ENCODE assay signal across 8 mouse cellular contexts in the genomic region with DNA sequence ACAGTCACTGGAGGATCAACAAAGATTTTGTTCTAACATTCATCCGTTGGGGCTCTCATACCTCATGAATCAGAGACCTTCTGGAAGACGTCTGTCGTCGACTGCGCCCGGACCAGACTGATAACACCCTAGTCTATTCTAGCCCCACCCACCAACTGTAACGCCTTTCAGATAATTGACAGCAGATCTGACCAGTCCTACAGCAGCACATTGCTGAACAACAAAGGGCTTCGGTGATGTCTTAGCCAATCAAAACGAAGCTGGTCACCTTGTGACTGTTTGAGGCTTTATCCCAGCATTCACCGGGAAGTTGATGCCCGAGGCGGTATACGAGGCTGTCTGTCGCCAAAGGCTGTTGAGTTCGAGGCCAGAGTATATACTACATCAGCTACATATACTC. TPM values are rescaled to one million over a fixed set of nuclear protein-coding genes. Genes with fewer than 3 reads are reported as not detected.
DNase-seq lines count a peak whose midpoint lies in the region; ATAC-seq and TF ChIP-seq lines count a peak whose summit lies in the region.

A gene (minus strand): TSS at position 119 of the 400 bp plus-strand sequence.

- no peak for DNase-seq in kidney, postnatal 4 days
- DNase-seq in adrenal gland, postnatal 4 days (ENCODE audit: low spot score in 2 of 2), result no peak
- DNase-seq in heart, adult 18-20 months, result peak; percentile 58 to 70
- no peak for DNase-seq in midbrain, embryonic 11.5 days (ENCODE audit: low spot score, missing footprints)
- no peak for DNase-seq in right cerebral cortex, postnatal 36 days (ENCODE audit: low spot score in 2 of 2)
- no peak for DNase-seq in embryo, embryonic 10 days (ENCODE audit: low spot score)

- ATAC-seq in kidney, embryonic 15.5 days (replicated peaks; ENCODE audit: low FRiP score), result no peak
- ATAC-seq in intestine, postnatal 0 days, result no peak
- no peak for ATAC-seq in midbrain, embryonic 11.5 days (ENCODE audit: low FRiP score)

- no peaks in the 10 kb centered on the region for H3K4me1 ChIP-seq in kidney, embryonic 15.5 days
- no peaks in the 10 kb centered on the region for H3K4me1 ChIP-seq in intestine, postnatal 0 days (replicated peaks; ENCODE audit: control insufficient read depth, insufficient read depth, low read length)
- no peaks in the 10 kb centered on the region for H3K4me1 ChIP-seq in midbrain, embryonic 11.5 days (ENCODE audit: control insufficient read depth, insufficient read depth, low read length)

- H3K27me3 ChIP-seq in kidney, embryonic 15.5 days, result no peaks in the 10 kb centered on the region
- no peaks in the 10 kb centered on the region for H3K27me3 ChIP-seq in intestine, postnatal 0 days (replicated peaks; ENCODE audit: control insufficient read depth, insufficient read depth, low read length)
- no peaks in the 10 kb centered on the region for H3K27me3 ChIP-seq in midbrain, embryonic 11.5 days (ENCODE audit: control insufficient read depth, insufficient read depth, low read length)

- no peak within 1 kb of the TSS for H3K9ac ChIP-seq in kidney, embryonic 15.5 days
- H3K9ac ChIP-seq in intestine, postnatal 0 days (ENCODE audit: low read depth, low read length), result no peak within 1 kb of the TSS
- H3K9ac ChIP-seq in midbrain, embryonic 11.5 days (ENCODE audit: low read length), result no peak within 1 kb of the TSS

- H3K4me3 ChIP-seq in kidney, embryonic 15.5 days (replicated peaks), result no peak within 1 kb of the TSS
- H3K4me3 ChIP-seq in intestine, postnatal 0 days (ENCODE audit: low read depth, low read length), result no peak within 1 kb of the TSS
- no peak within 1 kb of the TSS for H3K4me3 ChIP-seq in midbrain, embryonic 11.5 days (ENCODE audit: low read depth, low read length)

- no peak for TF ChIP-seq CTCF in intestine, postnatal 0 days (IDR thresholded peaks at IDR 0.05; ENCODE audit: low read depth)

- WGBS in kidney, embryonic 15.5 days, result 86% methylated on average over 15 of the region's 15 CpGs
- 84% methylated on average over 15 of the region's 15 CpGs for WGBS in intestine, postnatal 0 days
- WGBS in midbrain, embryonic 11.5 days, result 88% methylated on average over 15 of the region's 15 CpGs

- H3K27ac ChIP-seq in kidney, embryonic 15.5 days, result no peak within 1 kb of the TSS
- no peak within 1 kb of the TSS for H3K27ac ChIP-seq in intestine, postnatal 0 days (ENCODE audit: low read depth, low read length)
- H3K27ac ChIP-seq in midbrain, embryonic 11.5 days (ENCODE audit: low read depth, low read length), result no peak within 1 kb of the TSS

- H3K4me2 ChIP-seq in kidney, embryonic 15.5 days, result no peak within 1 kb of the TSS
- no peak within 1 kb of the TSS for H3K4me2 ChIP-seq in intestine, postnatal 0 days (replicated peaks; ENCODE audit: low read depth)
- no peak within 1 kb of the TSS for H3K4me2 ChIP-seq in midbrain, embryonic 11.5 days

- H3K9me3 ChIP-seq in kidney, embryonic 15.5 days (replicated peaks), result no peaks in the 10 kb centered on the region
- no peaks in the 10 kb centered on the region for H3K9me3 ChIP-seq in intestine, postnatal 0 days (ENCODE audit: control insufficient read depth)
- no peaks in the 10 kb centered on the region for H3K9me3 ChIP-seq in midbrain, embryonic 11.5 days (ENCODE audit: control insufficient read depth, low read length)

- H3K36me3 ChIP-seq in kidney, embryonic 15.5 days, result no peaks in the 10 kb centered on the region
- no peaks in the 10 kb centered on the region for H3K36me3 ChIP-seq in intestine, postnatal 0 days (ENCODE audit: control insufficient read depth, insufficient read depth)
- H3K36me3 ChIP-seq in midbrain, embryonic 11.5 days (ENCODE audit: control insufficient read depth, insufficient read depth, low read length), result no peaks in the 10 kb centered on the region

RNA-seq across cellular contexts. Expression of the gene that starts here (rescaled TPM):
- 31.5 and 32.4 TPM in 2 replicates for polyA plus RNA-seq in kidney, embryonic 15.5 days (2015; fragmentation: Nextera tagmentation; extraction: Ambion mirVana)
- total RNA-seq in adrenal gland, postnatal 4 days (2021), result 10 to 100 TPM; 43.7 to 46.0 TPM
- 10 to 100 TPM; 12.1 to 13.4 TPM for total RNA-seq in heart, adult 18-20 months (2021)
- polyA plus RNA-seq in intestine, postnatal 0 days (2015; fragmentation: Nextera tagmentation; extraction: Ambion mirVana), result 12.7 and 12.9 TPM in 2 replicates
- 45.6 and 46.8 TPM in 2 replicates for polyA plus RNA-seq in midbrain, embryonic 11.5 days (2014; fragmentation: Nextera tagmentation; extraction: Ambion mirVana)

Comparison
In these comparisons a context has a peak if more than half of its experiments do, and no peak if none do; other contexts are left out.
1. DNase-seq: peak in heart, adult 18-20 months (2 of 2); none in kidney, postnatal 4 days (0 of 2), adrenal gland, postnatal 4 days (0 of 2), midbrain, embryonic 11.5 days (single experiment), right cerebral cortex, postnatal 36 days (0 of 2) and embryo, embryonic 10 days (single experiment).